ENCODE assay signal across 17 mouse cellular contexts in genomic region chr16:90382701-90383280, GRCm38 (mm10). TPM values are rescaled to one million over a fixed set of nuclear protein-coding genes. Genes with fewer than 3 reads are reported as not detected.
A peak's percentile ranks its signal among the peaks of the same experiment; 100 is the strongest.
DNase-seq lines count a peak whose midpoint lies in the region; ATAC-seq and TF ChIP-seq lines count a peak whose summit lies in the region.
"Had no signal": no experiment of that assay in that cellular context is flagged by ENCODE, and none has a peak within 500 bp of the region (broad histone marks: within the 10 kb centered on the region; RNA-seq: fewer than 3 reads in every experiment).

No protein-coding gene starts in this region.

- 86% methylated on average over 10 of the region's 10 CpGs for WGBS in forebrain, embryonic 12.5 days
- 64% methylated on average over 10 of the region's 10 CpGs for WGBS in forebrain, embryonic 16.5 days
- WGBS in kidney, adult 2 months, result 54% methylated on average over 10 of the region's 10 CpGs

- H3K4me2 ChIP-seq in forebrain, embryonic 12.5 days, result no peak overlapping the region
- H3K4me2 ChIP-seq in forebrain, embryonic 16.5 days (ENCODE audit: low read length), result no peak overlapping the region
- H3K4me2 ChIP-seq: embryonic facial prominence, embryonic 13.5 days; intestine, embryonic 15.5 days; kidney, embryonic 15.5 days had no signal

- no peak overlapping the region for H3K4me3 ChIP-seq in forebrain, embryonic 12.5 days (replicated peaks)
- no peak overlapping the region for H3K4me3 ChIP-seq in forebrain, embryonic 16.5 days (replicated peaks; ENCODE audit: low read length)
- H3K4me3 ChIP-seq in kidney, adult 2 months (ENCODE audit: insufficient read depth, low read depth, low read length), result no peak overlapping the region
- H3K4me3 ChIP-seq: embryonic facial prominence, embryonic 13.5 days; intestine, embryonic 15.5 days; kidney, embryonic 15.5 days; layer of hippocampus, adult 2 months; limb, embryonic 10.5 days had no signal

- H3K4me1 ChIP-seq in forebrain, embryonic 12.5 days, result peaks cover 19% of the 10 kb centered on the region
- H3K4me1 ChIP-seq in forebrain, embryonic 16.5 days (replicated peaks; ENCODE audit: control insufficient read depth, insufficient read depth, low read length), result peaks cover 19% of the 10 kb centered on the region
- peaks cover 9% of the 10 kb centered on the region for H3K4me1 ChIP-seq in kidney, adult 2 months (ENCODE audit: control insufficient read depth, insufficient read depth, low read length)

- no peaks in the 10 kb centered on the region for H3K36me3 ChIP-seq in forebrain, embryonic 12.5 days (replicated peaks)
- H3K36me3 ChIP-seq in forebrain, embryonic 16.5 days (ENCODE audit: control insufficient read depth, insufficient read depth), result no peaks in the 10 kb centered on the region
- H3K36me3 ChIP-seq in kidney, adult 2 months (ENCODE audit: control insufficient read depth, insufficient read depth, low read length), result no peaks in the 10 kb centered on the region
- H3K36me3 ChIP-seq: embryonic facial prominence, embryonic 13.5 days; intestine, embryonic 15.5 days; kidney, embryonic 15.5 days; limb, embryonic 10.5 days had no signal

- no peak for TF ChIP-seq CTCF in kidney, adult 2 months (conservative IDR thresholded peaks at IDR 0.05; ENCODE audit: insufficient read depth, insufficient read length, low read depth, low read length)

- no peaks in the 10 kb centered on the region for H3K9me3 ChIP-seq in forebrain, embryonic 12.5 days
- H3K9me3 ChIP-seq in forebrain, embryonic 16.5 days (ENCODE audit: control insufficient read depth, low read length), result no peaks in the 10 kb centered on the region
- H3K9me3 ChIP-seq: embryonic facial prominence, embryonic 13.5 days; intestine, embryonic 15.5 days; kidney, embryonic 15.5 days; limb, embryonic 10.5 days had no signal

- no peak for TF ChIP-seq POLR2A in kidney, adult 2 months (IDR thresholded peaks at IDR 0.05; ENCODE audit: low read depth, low read length)

- peaks cover 19% of the 10 kb centered on the region; the same call in 1 of the 2 replicates for H3K27me3 ChIP-seq in forebrain, embryonic 12.5 days
- H3K27me3 ChIP-seq in forebrain, embryonic 16.5 days (replicated peaks; ENCODE audit: control insufficient read depth, insufficient read depth, low read length), result no peaks in the 10 kb centered on the region
- no peaks in the 10 kb centered on the region for H3K27me3 ChIP-seq in kidney, adult 2 months (replicated peaks; ENCODE audit: control insufficient read depth, insufficient read depth, low read length)

- H3K9ac ChIP-seq in forebrain, embryonic 12.5 days, result no peak overlapping the region
- H3K9ac ChIP-seq in forebrain, embryonic 16.5 days (replicated peaks; ENCODE audit: low read depth, low read length), result no peak overlapping the region
- H3K9ac ChIP-seq: embryonic facial prominence, embryonic 13.5 days; intestine, embryonic 15.5 days; kidney, embryonic 15.5 days; liver, embryonic 14.5 days had no signal

- 0 out of 2 replicates have a peak overlapping the region, but pooled peaks have one; percentile 15 for H3K27ac ChIP-seq in forebrain, embryonic 12.5 days
- no peak overlapping the region for H3K27ac ChIP-seq in forebrain, embryonic 16.5 days (ENCODE audit: low read length)
- H3K27ac ChIP-seq in kidney, adult 2 months (ENCODE audit: insufficient read depth, low read depth, low read length), result peak overlapping the region; percentile 66; the same call in 1 of the 2 replicates
- H3K27ac ChIP-seq: embryonic facial prominence, embryonic 13.5 days; intestine, embryonic 15.5 days; layer of hippocampus, adult 2 months; limb, embryonic 10.5 days; liver, embryonic 14.5 days had no signal

- DNase-seq in kidney, adult 2 months, result no peak
- no peak for DNase-seq in kidney, postnatal 10 days
- DNase-seq in MN1 (ENCODE audit: low spot score), result peak; percentile 52
- peak; percentile 35 for DNase-seq in cerebellum, adult 9-10 months
- DNase-seq in thymus, postnatal 0 days (ENCODE audit: low spot score), result no peak
- DNase-seq: adrenal gland, postnatal 14 days; heart, postnatal 4 days had no signal

- ATAC-seq in forebrain, embryonic 12.5 days (ENCODE audit: low FRiP score), result no peak
- no peak for ATAC-seq in forebrain, embryonic 16.5 days
- ATAC-seq in activated CD4-positive, CD25-positive, alpha-beta regulatory T cell, adult 4 months, result no peak
- ATAC-seq: intestine, embryonic 15.5 days; lung, postnatal 0 days had no signal

RNA-seq across cellular contexts. Expression of gene Hunk, which starts 3.0 kb away (rescaled TPM):
- 16.6 and 17.9 TPM in 2 replicates for polyA plus RNA-seq in forebrain, embryonic 12.5 days (2016; fragmentation: Nextera tagmentation; extraction: Ambion mirVana)
- 11.2 and 11.5 TPM in 2 replicates for polyA plus RNA-seq in forebrain, embryonic 16.5 days (2015; fragmentation: Nextera tagmentation; extraction: Ambion mirVana)
- polyA plus RNA-seq in kidney, adult 2 months (2012; rRNA removed), result 2.1 and 2.3 TPM in 2 replicates
- polyA plus RNA-seq in activated CD4-positive, CD25-positive, alpha-beta regulatory T cell, adult 4 months (2017; shearing (Covaris generic)), result under 1 TPM in 1 of 2 experiments, not detected in 1; 0.13 TPM
- polyA plus RNA-seq in thymus, postnatal 0 days (2015; fragmentation: Nextera tagmentation; extraction: Ambion mirVana), result 3.1 and 3.6 TPM in 2 replicates

Comparison
In these comparisons a context has a peak if more than half of its experiments do, and no peak if none do; other contexts are left out.
1. DNase-seq: peak in MN1 (single experiment) and cerebellum, adult 9-10 months (single experiment); none in kidney, adult 2 months (single experiment), kidney, postnatal 10 days (single experiment) and thymus, postnatal 0 days (single experiment).